Mouse (Mus musculus): Measurements from ENCODE around the gene Tmem252.

DNA sequence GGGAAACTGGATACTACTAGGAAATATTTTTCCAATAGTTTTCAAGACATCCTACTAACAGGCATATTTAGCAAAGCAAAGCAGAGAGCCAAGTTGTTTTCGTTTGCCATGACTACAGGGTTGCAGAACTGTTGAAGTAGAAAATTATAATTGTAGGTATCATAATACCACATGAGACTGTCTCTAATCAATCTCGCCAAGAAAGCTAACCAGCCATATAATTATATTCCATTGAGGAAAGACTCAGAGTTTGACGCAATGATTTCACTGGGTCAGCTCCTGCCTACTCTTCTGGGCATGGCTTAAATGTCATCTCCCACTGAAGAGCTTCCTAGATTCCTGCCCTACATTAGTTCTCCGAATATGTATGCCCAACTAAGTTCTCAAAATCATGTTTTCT, 45.7 kb downstream of the Tmem252 start:
- TF ChIP-seq CTCF (conservative IDR thresholded peaks at IDR 0.05; ENCODE audit: low read length) (no peak), POU5F1 (IDR thresholded peaks at IDR 0.05; ENCODE audit: borderline replicate concordance, low read length) (no peak)
